Mouse (Mus musculus): ENCODE data around the gene Tmem144. TPM values are rescaled to one million over a fixed set of nuclear protein-coding genes. Genes with fewer than 3 reads are reported as not detected.
"Not testable (repeated sequence)": the region's sequence is repeated elsewhere in the genome, so short reads cannot be mapped to it uniquely, and the experiment has no call there.

Tmem144 gene
- total RNA-seq, 2 experiments from 2014 or later = 3.3 to 10.1 TPM

DNA sequence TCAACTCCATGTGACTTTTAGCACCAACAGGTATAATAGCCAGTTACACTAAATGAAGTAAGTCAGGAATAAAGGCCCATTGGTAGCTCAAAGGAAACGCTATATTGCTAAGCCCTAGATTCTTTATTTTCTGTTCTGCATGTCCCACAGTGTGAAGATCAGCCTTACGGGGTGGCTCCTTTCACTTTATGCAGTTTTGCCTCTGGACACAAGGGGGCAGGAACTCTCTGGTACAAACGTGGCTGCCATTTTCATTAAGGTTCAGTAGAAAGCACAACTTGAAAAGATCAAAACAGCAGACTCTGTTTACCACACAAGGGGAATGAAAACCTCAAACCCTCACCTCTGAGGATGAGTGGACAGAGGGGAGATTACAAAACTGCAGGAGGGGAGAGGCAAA is 40.9 kb downstream of the Tmem144 start:
- DNase-seq (ENCODE audit: low spot score in 2 of 2) = no peak

DNA sequence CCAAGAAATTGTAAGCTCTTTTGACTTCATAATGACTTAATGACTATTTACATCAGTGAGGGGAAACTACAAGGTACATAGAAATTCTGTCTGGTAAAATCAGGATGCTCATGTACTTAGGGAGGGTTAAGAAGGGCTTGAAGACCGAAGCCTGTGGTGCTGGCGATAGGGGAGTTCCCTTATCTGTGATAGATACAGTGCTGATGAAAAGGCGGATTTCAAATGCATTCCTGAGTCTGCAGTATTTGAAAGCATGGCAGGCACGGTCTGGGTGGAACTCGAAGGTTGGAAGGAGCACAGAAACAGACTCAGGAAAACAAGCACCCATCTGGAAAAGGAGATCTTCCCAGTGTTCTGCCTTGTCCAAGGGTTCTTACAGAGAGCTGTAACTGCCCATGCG is 42.0 kb downstream of the Tmem144 start:
- DNase-seq (ENCODE audit: low spot score in 2 of 2) = no peak

DNA sequence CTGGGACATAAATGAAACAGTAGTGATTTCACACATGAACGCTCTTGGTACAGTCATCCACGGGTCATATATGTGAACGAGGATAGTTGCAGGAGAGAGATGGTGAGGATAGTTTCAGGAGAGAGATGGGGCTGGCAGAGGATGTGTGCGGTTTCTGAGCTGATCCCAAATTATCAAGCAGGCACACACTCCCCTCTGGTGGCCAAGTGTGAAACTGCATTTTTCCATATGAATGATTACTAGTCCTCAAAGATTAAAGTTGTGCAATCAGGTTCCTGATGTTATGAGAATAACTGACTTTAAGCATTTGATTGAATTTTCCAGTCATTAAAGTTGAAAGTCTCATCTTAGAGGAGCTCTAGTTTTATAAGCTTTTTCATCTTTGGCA is 43.4 kb downstream of the Tmem144 start:
- peak; percentile 55 to 62 for DNase-seq (ENCODE audit: low spot score in 2 of 2)

DNA sequence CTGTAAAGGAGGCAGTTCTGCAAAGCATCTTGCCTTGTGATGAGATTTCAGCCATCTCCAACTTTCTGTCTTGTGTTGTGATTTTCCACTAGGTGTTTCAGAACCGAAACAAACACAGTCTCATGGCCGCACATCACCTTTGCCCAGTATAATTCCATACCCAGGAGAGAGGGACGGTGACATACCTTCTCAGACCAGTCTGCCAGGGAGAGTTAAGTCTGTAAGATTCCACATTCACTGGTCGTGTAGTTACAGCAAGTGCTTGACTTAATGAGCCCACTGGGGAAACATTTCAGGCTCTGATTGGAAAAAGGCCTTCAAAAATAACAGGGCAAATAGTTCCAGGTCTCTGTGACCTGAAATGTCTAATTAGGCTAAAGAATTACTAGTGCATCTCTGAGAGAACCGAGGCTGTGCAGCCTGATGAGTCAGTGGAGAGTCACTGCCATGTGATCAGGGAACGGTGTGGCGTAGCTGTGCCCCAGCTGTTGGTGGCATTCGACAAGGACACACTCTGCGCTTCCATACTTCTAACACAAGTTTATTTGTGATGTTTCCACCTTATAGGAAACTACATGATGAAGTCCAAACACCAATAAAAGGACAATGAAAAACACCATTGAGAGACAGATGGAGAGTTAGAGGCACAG is 43.9 kb downstream of the Tmem144 start:
- DNase-seq (ENCODE audit: low spot score in 2 of 2) = peak in 1 of 2 experiments; percentile 15

DNA sequence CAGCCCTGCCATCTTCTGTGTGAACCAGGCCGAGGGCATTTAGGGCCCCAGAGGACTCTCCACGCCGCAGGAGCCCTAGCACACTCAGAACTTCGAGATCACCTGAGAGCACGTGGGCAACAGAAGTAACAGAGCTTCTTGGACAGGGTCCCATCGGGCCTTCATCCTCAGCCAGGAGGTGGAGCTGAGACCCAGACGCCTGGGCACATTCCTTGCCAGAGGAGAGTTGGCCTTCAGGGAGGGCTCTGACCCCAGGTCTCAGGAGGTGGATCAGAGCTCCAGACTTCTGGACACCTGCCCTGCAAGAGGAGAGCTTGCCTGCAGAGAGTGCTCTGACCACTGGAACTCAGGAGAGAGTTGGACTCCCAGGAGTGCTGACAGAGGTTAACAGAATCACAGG is 51.8 kb downstream of the Tmem144 start:
- not testable (repeated sequence) for DNase-seq (ENCODE audit: low spot score in 2 of 2)

DNA sequence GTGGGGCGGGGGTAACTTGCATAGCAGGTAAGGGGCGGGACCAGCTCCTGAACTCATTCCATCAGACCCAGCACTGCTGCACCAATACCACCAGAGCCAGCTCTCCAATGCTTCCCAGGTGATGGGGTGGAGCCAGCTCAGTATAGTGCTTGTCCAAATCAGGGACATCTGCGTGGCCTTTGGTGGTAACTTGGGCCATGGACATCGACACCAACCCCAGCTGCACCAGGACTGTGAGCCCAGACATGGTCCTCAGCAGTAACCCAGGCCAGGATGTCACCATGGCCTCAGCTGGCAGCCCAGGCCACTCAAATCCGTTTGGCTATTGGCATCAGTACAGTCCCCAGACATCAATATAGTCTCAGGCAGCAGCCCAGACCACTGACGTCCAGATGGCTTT is 60.3 kb downstream of the Tmem144 start:
- no peak for DNase-seq (ENCODE audit: low spot score in 2 of 2)

DNA sequence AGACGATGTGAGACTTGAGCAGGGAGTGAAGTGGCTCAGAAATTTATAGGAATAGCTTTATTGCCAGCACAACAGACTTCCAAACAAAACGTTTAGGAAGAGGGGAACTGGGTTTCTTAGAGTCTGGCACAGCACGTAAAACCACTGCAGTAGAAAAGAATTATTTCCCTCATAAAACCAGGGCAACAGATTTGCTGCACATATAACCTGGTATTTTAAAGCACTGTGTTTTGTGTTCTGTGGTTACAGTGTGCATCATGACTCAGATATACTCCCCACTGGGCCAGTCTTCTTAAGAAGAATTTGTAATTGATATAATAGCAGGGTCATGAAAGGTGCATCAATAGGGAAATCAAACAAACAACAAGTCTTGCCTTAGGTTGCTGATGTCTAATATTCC is 62.2 kb downstream of the Tmem144 start:
- no peak for DNase-seq (ENCODE audit: low spot score in 2 of 2)

DNA sequence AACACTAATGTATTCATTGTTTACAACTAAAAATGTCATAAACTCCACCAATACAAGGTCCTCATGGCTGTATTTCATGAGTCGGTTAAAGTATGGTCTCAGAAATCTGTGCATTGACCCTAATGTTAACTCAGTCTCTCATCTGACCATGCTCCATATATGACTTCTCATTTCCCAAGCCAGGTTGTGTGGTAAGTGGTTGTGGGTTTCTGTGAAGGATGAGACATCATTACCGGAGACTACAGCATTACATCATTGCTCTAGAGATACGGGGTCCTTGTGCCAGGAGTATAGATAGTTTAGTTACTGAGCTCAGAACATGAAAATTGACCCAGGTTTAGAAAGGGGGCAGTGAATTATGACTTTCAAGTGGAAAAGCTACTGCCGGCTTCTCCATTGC is 63.0 kb downstream of the Tmem144 start:
- no peak for DNase-seq (ENCODE audit: low spot score in 2 of 2)

DNA sequence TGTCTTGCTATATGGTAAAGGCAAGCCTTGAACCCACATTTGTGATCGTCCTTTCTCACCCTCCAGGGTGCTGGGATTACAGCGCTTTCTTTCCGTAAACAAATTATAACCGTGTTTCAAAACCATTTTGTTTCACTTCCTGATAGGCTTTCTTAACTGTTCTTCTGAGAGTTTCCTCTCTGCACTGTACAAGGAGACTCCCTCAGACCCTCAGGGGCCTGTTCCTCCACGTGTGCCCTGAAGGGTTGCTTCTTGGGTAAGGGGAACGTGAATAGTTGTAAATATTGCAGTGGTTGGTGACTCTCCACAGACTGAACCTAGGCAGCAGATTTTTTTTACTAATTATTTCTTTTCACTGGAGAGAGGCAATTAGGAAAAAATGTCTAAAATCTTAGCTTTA is 63.6 kb downstream of the Tmem144 start:
- no peak for DNase-seq (ENCODE audit: low spot score in 2 of 2)

DNA sequence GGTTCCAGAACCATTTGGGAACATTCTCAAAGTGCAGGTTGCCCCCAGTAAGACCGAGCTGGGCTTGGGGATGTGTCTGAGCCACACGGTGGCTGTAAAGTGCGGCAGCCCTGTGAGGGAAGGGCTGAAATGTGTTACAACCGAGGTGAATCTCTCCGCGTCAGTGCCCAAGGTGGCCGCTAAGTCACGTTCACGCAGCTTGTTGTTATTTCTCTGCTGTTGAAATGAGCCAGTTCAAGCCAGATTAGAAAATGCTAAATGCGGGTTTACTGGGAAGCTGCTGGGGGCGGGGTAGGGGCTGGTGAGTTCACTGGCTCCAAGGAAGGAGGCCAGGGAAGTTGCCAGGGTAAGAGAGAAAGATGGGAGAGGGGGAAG is 68.2 kb downstream of the Tmem144 start:
- no peak for DNase-seq (ENCODE audit: low spot score in 2 of 2)

DNA sequence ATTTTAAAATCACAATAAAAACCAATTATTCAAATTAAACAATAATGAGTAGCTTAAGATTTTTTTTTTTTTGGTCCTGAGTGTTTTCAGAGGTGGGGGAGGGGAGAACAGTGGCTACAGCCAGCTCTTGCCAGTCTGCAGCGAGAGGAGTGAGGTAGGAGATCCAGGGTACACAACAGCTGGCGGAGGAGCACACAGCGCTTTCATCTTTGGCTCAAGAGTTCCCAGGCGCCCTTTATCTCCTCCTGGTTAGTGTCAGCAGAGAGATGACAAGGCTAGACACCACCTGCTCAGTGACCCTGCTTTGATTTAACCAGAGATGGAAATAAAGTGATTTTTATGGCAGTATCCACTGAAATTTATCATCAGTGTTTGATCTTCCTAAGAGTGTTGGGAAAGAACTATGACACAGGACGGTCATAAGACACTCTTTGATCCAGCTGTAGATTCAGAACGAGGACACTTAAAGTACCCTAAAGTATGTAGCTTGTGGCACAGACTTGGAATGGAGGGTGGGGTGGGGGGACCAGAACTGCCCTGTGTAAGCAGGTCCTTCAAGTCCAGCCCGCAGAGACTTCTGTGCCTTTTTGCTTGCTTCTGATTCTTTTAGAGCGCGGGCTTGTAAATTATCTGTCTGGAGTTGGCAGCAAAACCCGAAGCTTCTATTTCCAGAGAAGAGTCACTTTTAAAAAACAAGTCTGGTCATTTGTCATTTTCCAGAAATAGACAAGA is 68.8 kb downstream of the Tmem144 start:
- DNase-seq (ENCODE audit: low spot score in 2 of 2) = no peak

DNA sequence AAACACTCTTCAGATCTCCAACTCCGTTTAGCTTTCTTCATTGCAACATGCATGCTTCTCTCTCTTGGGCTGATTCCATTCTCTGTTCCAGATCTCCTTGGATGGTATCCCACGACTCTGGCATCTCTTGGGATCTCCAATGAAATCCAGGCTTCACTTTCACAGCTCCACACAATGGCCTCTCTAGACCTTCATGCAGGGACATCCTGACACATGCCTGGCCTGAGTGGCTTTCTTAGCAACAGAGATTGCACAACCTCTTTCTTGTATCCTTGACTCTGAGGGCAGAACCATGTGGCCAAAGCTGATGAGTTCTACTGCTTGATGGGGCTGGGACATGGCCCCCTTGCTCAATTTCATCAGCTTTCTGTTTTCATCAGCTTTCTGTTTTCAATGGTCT is 79.9 kb downstream of the Tmem144 start:
- DNase-seq (ENCODE audit: low spot score in 2 of 2) = no peak

Other genes starting within 250 kb of the Tmem144 start
- 1 to 10 TPM; 1.7 to 2.0 TPM for gene 4930579G24Rik, start 223.7 kb downstream of the Tmem144 start, total RNA-seq (2021)
- 100 to 1,000 TPM; 221 to 262 TPM for gene Etfdh, start 223.3 kb downstream of the Tmem144 start, total RNA-seq (2021)
- not detected for gene Rxfp1, start 114.9 kb downstream of the Tmem144 start, total RNA-seq (2021)
- 1 to 10 TPM; 7.4 to 7.8 TPM for gene Fam198b, start 31.8 kb upstream of the Tmem144 start, total RNA-seq (2021)

All from adrenal gland, adult 18-20 months (tissue).